Comparison of ENCODE assay signal across 20 mouse cellular contexts in genomic region chr8:64898710-64899109, GRCm38 (mm10). TPM values are rescaled to one million over a fixed set of nuclear protein-coding genes. Genes with fewer than 3 reads are reported as not detected.
DNase-seq lines count a peak whose midpoint lies in the region; ATAC-seq lines count a peak whose summit lies in the region.
"Had no signal": no experiment of that assay in that cellular context is flagged by ENCODE, and none has a peak within 500 bp of the region (broad histone marks: within the 10 kb centered on the region; RNA-seq: fewer than 3 reads in every experiment).

No protein-coding gene starts in this region.

- no peaks in the 10 kb centered on the region for H3K9me3 ChIP-seq in midbrain, embryonic 11.5 days (ENCODE audit: control insufficient read depth, low read length)
- no peaks in the 10 kb centered on the region for H3K9me3 ChIP-seq in midbrain, embryonic 15.5 days
- H3K9me3 ChIP-seq in hindbrain, embryonic 14.5 days (ENCODE audit: control insufficient read depth, low read length): no peaks in the 10 kb centered on the region
- H3K9me3 ChIP-seq: heart, embryonic 13.5 days; hindbrain, embryonic 15.5 days; megakaryocyte, embryonic 14.5 days had no signal

- H3K36me3 ChIP-seq in midbrain, embryonic 11.5 days (ENCODE audit: control insufficient read depth, insufficient read depth, low read length): no peaks in the 10 kb centered on the region
- H3K36me3 ChIP-seq in midbrain, embryonic 15.5 days (replicated peaks): no peaks in the 10 kb centered on the region
- no peaks in the 10 kb centered on the region for H3K36me3 ChIP-seq in hindbrain, embryonic 14.5 days (replicated peaks; ENCODE audit: control insufficient read depth, insufficient read depth)
- H3K36me3 ChIP-seq: heart, embryonic 13.5 days; hindbrain, embryonic 15.5 days had no signal

- no peak overlapping the region for H3K4me3 ChIP-seq in midbrain, embryonic 11.5 days (ENCODE audit: low read depth, low read length)
- H3K4me3 ChIP-seq in midbrain, embryonic 15.5 days: no peak overlapping the region
- no peak overlapping the region for H3K4me3 ChIP-seq in hindbrain, embryonic 14.5 days (replicated peaks; ENCODE audit: low read length)
- H3K4me3 ChIP-seq: gastrocnemius, adult 2 months; heart, embryonic 13.5 days; hindbrain, embryonic 15.5 days; megakaryocyte, embryonic 14.5 days had no signal

- no peaks in the 10 kb centered on the region for H3K4me1 ChIP-seq in midbrain, embryonic 11.5 days (ENCODE audit: control insufficient read depth, insufficient read depth, low read length)
- H3K4me1 ChIP-seq in midbrain, embryonic 15.5 days: no peaks in the 10 kb centered on the region
- no peaks in the 10 kb centered on the region for H3K4me1 ChIP-seq in hindbrain, embryonic 14.5 days (replicated peaks; ENCODE audit: control insufficient read depth, insufficient read depth, low read length)
- H3K4me1 ChIP-seq: heart, embryonic 13.5 days; hindbrain, embryonic 15.5 days; megakaryocyte, embryonic 14.5 days had no signal

- DNase-seq in kidney, adult 11 months: peak; percentile 4
- no peak for DNase-seq in kidney, postnatal 4 days
- peak; percentile 68 for DNase-seq in midbrain, embryonic 11.5 days (ENCODE audit: low spot score, missing footprints)
- DNase-seq in hindlimb bud, embryonic 11.5 days (ENCODE audit: extremely low spot score, low read depth, low spot score): peak; percentile 24
- DNase-seq in thymus, postnatal 4 days: no peak
- DNase-seq in spleen, postnatal 4 days (ENCODE audit: low spot score in 2 of 2): no peak
- DNase-seq in hindbrain, embryonic 14.5 days (ENCODE audit: low spot score): no peak
- DNase-seq: adrenal gland, adult 8-10 months; cerebellum, adult 9-11 months; gastrocnemius, adult 2 months; layer of hippocampus, postnatal 36 days; liver, postnatal 0 days; lung, postnatal 14 days; right cerebral cortex, postnatal 14 days had no signal

- H3K4me2 ChIP-seq in midbrain, embryonic 11.5 days: no peak overlapping the region
- no peak overlapping the region for H3K4me2 ChIP-seq in midbrain, embryonic 15.5 days
- H3K4me2 ChIP-seq in hindbrain, embryonic 14.5 days (replicated peaks): no peak overlapping the region
- H3K4me2 ChIP-seq: heart, embryonic 13.5 days; hindbrain, embryonic 15.5 days had no signal

- no peak overlapping the region for H3K9ac ChIP-seq in midbrain, embryonic 11.5 days (ENCODE audit: low read length)
- no peak overlapping the region for H3K9ac ChIP-seq in midbrain, embryonic 15.5 days
- H3K9ac ChIP-seq in hindbrain, embryonic 14.5 days: no peak overlapping the region
- H3K9ac ChIP-seq: heart, embryonic 13.5 days; hindbrain, embryonic 15.5 days; liver, postnatal 0 days had no signal

- no peaks in the 10 kb centered on the region for H3K27me3 ChIP-seq in midbrain, embryonic 11.5 days (ENCODE audit: control insufficient read depth, insufficient read depth, low read length)
- H3K27me3 ChIP-seq in midbrain, embryonic 15.5 days (replicated peaks): no peaks in the 10 kb centered on the region
- no peaks in the 10 kb centered on the region for H3K27me3 ChIP-seq in hindbrain, embryonic 14.5 days (ENCODE audit: control insufficient read depth, insufficient read depth, low read length)
- H3K27me3 ChIP-seq: CH12.LX; heart, embryonic 13.5 days; hindbrain, embryonic 15.5 days; megakaryocyte, embryonic 14.5 days had no signal

- no peak overlapping the region for H3K27ac ChIP-seq in midbrain, embryonic 11.5 days (ENCODE audit: low read depth, low read length)
- H3K27ac ChIP-seq in midbrain, embryonic 15.5 days: no peak overlapping the region
- H3K27ac ChIP-seq in hindbrain, embryonic 14.5 days: no peak overlapping the region
- H3K27ac ChIP-seq: gastrocnemius, adult 2 months; heart, embryonic 13.5 days; hindbrain, embryonic 15.5 days; stomach, postnatal 0 days had no signal

- no peak for ATAC-seq in midbrain, embryonic 11.5 days (ENCODE audit: low FRiP score)
- ATAC-seq in midbrain, embryonic 15.5 days (replicated peaks): no peak
- no peak for ATAC-seq in hindbrain, embryonic 14.5 days (ENCODE audit: low FRiP score)
- ATAC-seq: liver, postnatal 0 days had no signal

- WGBS in midbrain, embryonic 11.5 days: 35% methylated on average over 4 of the region's 4 CpGs
- WGBS in midbrain, embryonic 15.5 days: 40% methylated on average over 4 of the region's 4 CpGs
- 38% methylated on average over 4 of the region's 4 CpGs for WGBS in hindbrain, embryonic 14.5 days

RNA-seq across cellular contexts. Expression of gene Tmem192, which starts 48.3 kb away (rescaled TPM):
- 16.0 and 17.9 TPM in 2 replicates for polyA plus RNA-seq in midbrain, embryonic 11.5 days (2014; fragmentation: Nextera tagmentation; extraction: Ambion mirVana)
- 25.0 and 26.8 TPM in 2 replicates for polyA plus RNA-seq in midbrain, embryonic 15.5 days (2015; fragmentation: Nextera tagmentation; extraction: Ambion mirVana)
- polyA plus RNA-seq in hindbrain, embryonic 14.5 days (2014; fragmentation: Nextera tagmentation; extraction: Ambion mirVana): 31.4 and 34.1 TPM in 2 replicates

RNA-seq across cellular contexts. Expression of gene Klhl2, which starts 48.9 kb away (rescaled TPM):
- polyA plus RNA-seq in midbrain, embryonic 11.5 days (2014; fragmentation: Nextera tagmentation; extraction: Ambion mirVana): 18.9 and 19.4 TPM in 2 replicates
- polyA plus RNA-seq in midbrain, embryonic 15.5 days (2015; fragmentation: Nextera tagmentation; extraction: Ambion mirVana): 43.4 and 43.8 TPM in 2 replicates
- polyA plus RNA-seq in hindbrain, embryonic 14.5 days (2014; fragmentation: Nextera tagmentation; extraction: Ambion mirVana): 33.8 and 44.8 TPM in 2 replicates

Comparison
In these comparisons a context has a peak if more than half of its experiments do, and no peak if none do; other contexts are left out.
1. DNase-seq: peak in kidney, adult 11 months (single experiment), midbrain, embryonic 11.5 days (single experiment) and hindlimb bud, embryonic 11.5 days (single experiment); none in kidney, postnatal 4 days (0 of 2), thymus, postnatal 4 days (single experiment), spleen, postnatal 4 days (0 of 2) and hindbrain, embryonic 14.5 days (single experiment).